Mouse (Mus musculus): Measurements from ENCODE around the gene Cdc42bpa. TPM values are rescaled to one million over a fixed set of nuclear protein-coding genes. Genes with fewer than 3 reads are reported as not detected.

Cdc42bpa gene
- polyA plus RNA-seq, 1 experiment from 2014 or later = 31.4 TPM

DNA sequence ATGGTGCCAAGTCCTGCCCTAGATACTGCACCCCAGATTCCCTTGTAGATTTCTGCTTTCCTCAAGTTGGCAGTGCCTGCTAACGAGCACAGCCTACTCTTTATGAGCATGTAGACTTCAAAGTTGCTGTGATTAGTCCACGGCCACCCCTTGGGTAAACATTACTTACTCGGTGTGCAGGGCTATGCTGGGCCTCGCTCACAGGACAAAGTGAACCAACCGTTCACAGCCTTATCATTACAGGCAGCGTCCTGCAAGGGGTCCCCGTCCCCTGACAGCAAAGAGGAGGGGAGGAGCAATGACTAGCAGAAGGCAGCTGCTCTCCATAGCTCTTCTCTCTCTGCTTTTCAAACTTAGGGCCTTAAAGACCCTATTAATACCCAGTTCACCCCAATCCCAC lies 224.5 kb downstream of the Cdc42bpa start:
- H3K27ac ChIP-seq (ENCODE audit: low read length) = no peak overlapping the region

DNA sequence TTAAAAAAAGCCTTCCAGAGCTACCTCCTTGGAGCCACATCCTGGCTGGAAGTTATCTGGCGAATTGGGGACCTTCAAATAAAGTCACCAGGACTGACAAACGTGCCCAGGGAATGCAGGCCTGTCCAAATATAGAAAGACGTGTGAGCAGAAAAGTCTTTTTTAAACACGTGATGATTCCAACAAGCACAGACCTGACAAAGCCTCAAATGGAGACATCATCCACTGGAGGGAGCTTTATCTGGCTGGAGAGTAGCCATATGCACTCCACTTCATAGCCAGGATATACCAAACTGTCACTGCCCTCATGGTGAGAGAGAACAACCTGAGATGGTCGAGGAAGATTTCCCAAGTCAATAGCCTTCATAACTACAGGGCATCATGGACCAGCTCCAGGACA lies 225.6 kb downstream of the Cdc42bpa start:
- 71% methylated on average over 5 of the region's 5 CpGs for WGBS
- H3K4me1 ChIP-seq (replicated peaks; ENCODE audit: control insufficient read depth, insufficient read depth, low read length) = no peaks in the 10 kb centered on the region
- H3K4me3 ChIP-seq (replicated peaks; ENCODE audit: low read length) = no peak overlapping the region
- H3K4me2 ChIP-seq (ENCODE audit: low read length) = no peak overlapping the region
- no peak overlapping the region for H3K9ac ChIP-seq (replicated peaks; ENCODE audit: low read depth, low read length)
- H3K27me3 ChIP-seq (replicated peaks; ENCODE audit: control insufficient read depth, insufficient read depth, low read length) = no peaks in the 10 kb centered on the region
- no peak overlapping the region for H3K27ac ChIP-seq (ENCODE audit: low read length)
- H3K9me3 ChIP-seq (ENCODE audit: control insufficient read depth, low read length) = no peaks in the 10 kb centered on the region
- H3K36me3 ChIP-seq (ENCODE audit: control insufficient read depth, insufficient read depth) = no peaks in the 10 kb centered on the region
- no peak for ATAC-seq

More for the DNA sequence above, 224.5 kb downstream of the Cdc42bpa start:
- Histone ChIP-seq H3K4me2 (ENCODE audit: low read length) (no peak overlapping the region), H3K4me1 (replicated peaks; ENCODE audit: control insufficient read depth, insufficient read depth, low read length) (no peaks in the 10 kb centered on the region), H3K4me3 (replicated peaks; ENCODE audit: low read length) (no peak overlapping the region), H3K9ac (replicated peaks; ENCODE audit: low read depth, low read length) (no peak overlapping the region), H3K9me3 (ENCODE audit: control insufficient read depth, low read length) (no peaks in the 10 kb centered on the region), H3K27me3 (replicated peaks; ENCODE audit: control insufficient read depth, insufficient read depth, low read length) (no peaks in the 10 kb centered on the region), H3K36me3 (ENCODE audit: control insufficient read depth, insufficient read depth) (no peaks in the 10 kb centered on the region)
- ATAC-seq = no peak
- 52% methylated on average over 7 of the region's 7 CpGs for WGBS

DNA sequence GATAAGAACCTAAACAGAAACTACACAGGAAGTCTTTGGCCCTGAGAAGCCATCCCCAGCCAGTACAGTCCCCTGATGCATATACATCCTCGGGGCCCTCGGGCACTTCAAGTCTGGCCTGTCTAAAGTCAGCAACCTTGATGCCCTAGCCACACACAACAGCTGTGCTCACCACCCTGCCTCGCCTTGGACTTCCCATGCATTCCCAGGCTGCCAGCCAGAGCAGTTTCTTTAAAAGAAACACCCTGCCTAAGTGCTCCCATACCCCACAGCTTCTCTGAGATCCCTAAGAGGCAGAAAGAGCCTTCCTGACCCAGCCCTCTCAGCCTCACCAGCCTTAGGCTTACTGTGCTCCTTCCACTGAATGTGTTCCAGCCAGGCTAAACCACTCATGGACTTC lies 226.1 kb downstream of the Cdc42bpa start:
- Histone ChIP-seq H3K27me3 (replicated peaks; ENCODE audit: control insufficient read depth, insufficient read depth, low read length) (no peaks in the 10 kb centered on the region), H3K36me3 (ENCODE audit: control insufficient read depth, insufficient read depth) (no peaks in the 10 kb centered on the region), H3K9ac (replicated peaks; ENCODE audit: low read depth, low read length) (no peak overlapping the region), H3K4me3 (replicated peaks; ENCODE audit: low read length) (no peak overlapping the region), H3K27ac (ENCODE audit: low read length) (no peak overlapping the region), H3K9me3 (ENCODE audit: control insufficient read depth, low read length) (no peaks in the 10 kb centered on the region), H3K4me2 (ENCODE audit: low read length) (no peak overlapping the region), H3K4me1 (replicated peaks; ENCODE audit: control insufficient read depth, insufficient read depth, low read length) (no peaks in the 10 kb centered on the region)
- WGBS = 79% methylated on average over 3 of the region's 3 CpGs
- no peak for ATAC-seq

DNA sequence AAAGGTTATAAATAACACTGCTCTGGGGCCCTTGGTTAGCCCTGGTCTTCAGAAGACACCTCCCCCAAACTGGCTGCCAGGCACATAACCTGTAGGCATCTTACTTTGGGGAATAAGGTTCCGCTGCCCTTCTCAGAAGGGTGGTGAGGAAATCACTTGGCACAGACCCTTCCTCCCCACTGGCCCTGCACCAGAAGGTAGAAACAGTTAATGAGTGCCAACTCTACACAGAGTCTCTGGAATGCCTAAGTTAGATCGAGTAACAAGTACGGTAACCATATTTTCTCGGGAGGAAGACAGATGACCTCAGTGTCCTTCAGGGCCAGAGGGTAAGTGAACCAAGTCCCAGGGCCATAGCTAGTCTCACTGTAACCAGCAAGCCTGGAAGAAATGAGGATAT lies 228.7 kb downstream of the Cdc42bpa start:
- Histone ChIP-seq H3K27me3 (replicated peaks; ENCODE audit: control insufficient read depth, insufficient read depth, low read length) (peaks cover 4% of the 10 kb centered on the region; the same call in 1 of the 2 replicates), H3K9me3 (ENCODE audit: control insufficient read depth, low read length) (no peaks in the 10 kb centered on the region), H3K4me2 (ENCODE audit: low read length) (no peak overlapping the region), H3K4me1 (replicated peaks; ENCODE audit: control insufficient read depth, insufficient read depth, low read length) (no peaks in the 10 kb centered on the region), H3K9ac (replicated peaks; ENCODE audit: low read depth, low read length) (no peak overlapping the region), H3K4me3 (replicated peaks; ENCODE audit: low read length) (no peak overlapping the region), H3K27ac (ENCODE audit: low read length) (no peak overlapping the region), H3K36me3 (ENCODE audit: control insufficient read depth, insufficient read depth) (no peaks in the 10 kb centered on the region)
- ATAC-seq = no peak
- WGBS = 85% methylated on average over 4 of the region's 4 CpGs

DNA sequence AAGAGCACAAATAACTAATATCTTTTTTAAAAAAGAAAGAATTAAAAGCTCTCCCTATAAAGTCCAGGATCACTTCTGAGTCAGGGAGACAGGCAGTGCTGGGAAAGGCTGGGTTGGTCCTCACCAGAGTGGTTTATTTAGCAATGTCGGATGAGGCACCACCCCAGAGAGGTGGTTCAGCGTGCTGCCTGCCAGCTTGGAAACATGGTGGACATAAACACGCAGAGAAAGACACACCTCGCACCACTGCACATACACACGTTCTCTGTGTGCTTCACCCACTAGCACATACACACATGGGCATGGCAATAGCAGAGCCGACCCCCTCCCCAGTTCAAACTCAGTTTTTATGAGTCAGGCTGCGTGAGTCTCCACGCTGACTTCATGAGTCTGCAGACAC lies 230.8 kb downstream of the Cdc42bpa start:
- H3K4me2 ChIP-seq (ENCODE audit: low read length) = no peak overlapping the region
- H3K27ac ChIP-seq (ENCODE audit: low read length) = no peak overlapping the region
- H3K36me3 ChIP-seq (ENCODE audit: control insufficient read depth, insufficient read depth) = no peaks in the 10 kb centered on the region
- peaks cover 7% of the 10 kb centered on the region; the same call in 1 of the 2 replicates for H3K27me3 ChIP-seq (replicated peaks; ENCODE audit: control insufficient read depth, insufficient read depth, low read length)
- 84% methylated on average over 8 of the region's 8 CpGs for WGBS
- H3K4me3 ChIP-seq (replicated peaks; ENCODE audit: low read length) = no peak overlapping the region
- no peak for ATAC-seq
- H3K9ac ChIP-seq (replicated peaks; ENCODE audit: low read depth, low read length) = no peak overlapping the region
- no peaks in the 10 kb centered on the region for H3K9me3 ChIP-seq (ENCODE audit: control insufficient read depth, low read length)
- peaks cover 7% of the 10 kb centered on the region for H3K4me1 ChIP-seq (replicated peaks; ENCODE audit: control insufficient read depth, insufficient read depth, low read length)

DNA sequence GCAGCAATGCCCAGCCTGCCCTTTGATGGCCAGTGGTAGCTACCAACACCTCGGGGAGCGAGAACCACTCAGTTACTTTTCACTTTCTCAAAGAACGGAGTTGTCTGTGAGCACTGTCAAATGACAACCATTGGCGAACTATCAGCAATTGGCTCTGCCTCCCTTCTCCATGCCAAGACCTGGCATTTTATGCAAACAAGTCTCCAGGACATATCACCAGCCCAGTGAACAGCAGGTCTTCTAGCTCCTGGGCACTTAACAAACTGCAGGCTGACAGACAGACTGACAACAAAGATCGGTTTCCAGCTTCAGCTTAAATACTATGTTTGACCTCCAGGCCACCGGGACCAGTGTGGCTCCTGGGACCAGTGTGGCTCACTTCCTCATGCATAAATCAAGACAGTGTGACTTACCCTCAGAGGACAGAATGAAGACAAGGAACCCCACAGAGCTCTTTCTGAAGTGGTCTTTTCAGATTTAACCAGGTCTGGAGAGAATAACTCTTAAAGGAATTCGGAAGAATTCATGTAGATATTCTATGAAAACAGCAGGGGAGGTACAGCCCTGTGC lies 231.5 kb downstream of the Cdc42bpa start:
- 71% methylated on average over 7 of the region's 7 CpGs for WGBS
- no peak for ATAC-seq
- H3K4me1 ChIP-seq (replicated peaks; ENCODE audit: control insufficient read depth, insufficient read depth, low read length) = peaks cover 12% of the 10 kb centered on the region
- H3K27me3 ChIP-seq (replicated peaks; ENCODE audit: control insufficient read depth, insufficient read depth, low read length) = peaks cover 7% of the 10 kb centered on the region; the same call in 1 of the 2 replicates
- no peak overlapping the region for H3K4me2 ChIP-seq (ENCODE audit: low read length)
- no peak overlapping the region for H3K27ac ChIP-seq (ENCODE audit: low read length)
- no peak overlapping the region for H3K4me3 ChIP-seq (replicated peaks; ENCODE audit: low read length)
- H3K36me3 ChIP-seq (ENCODE audit: control insufficient read depth, insufficient read depth) = no peaks in the 10 kb centered on the region
- H3K9me3 ChIP-seq (ENCODE audit: control insufficient read depth, low read length) = no peaks in the 10 kb centered on the region
- no peak overlapping the region for H3K9ac ChIP-seq (replicated peaks; ENCODE audit: low read depth, low read length)

DNA sequence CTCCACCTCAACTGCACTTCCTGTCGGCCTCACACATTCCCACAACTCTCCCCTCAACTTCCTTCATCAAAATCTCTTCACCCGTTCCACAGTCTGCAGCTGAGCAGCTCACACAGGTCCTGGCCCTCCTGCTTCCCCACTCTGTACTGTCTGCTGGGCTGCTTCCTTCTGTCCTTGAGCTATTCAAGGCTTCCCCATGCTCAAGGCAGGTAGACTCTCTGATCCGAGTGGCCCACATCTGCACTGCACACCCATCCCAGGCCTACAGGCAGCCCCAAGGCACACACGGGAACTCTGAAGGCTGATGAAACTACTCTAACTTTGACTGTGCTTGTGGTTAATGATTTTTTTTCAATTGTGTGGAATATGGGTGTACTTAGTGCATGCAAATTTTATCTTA lies 232.6 kb downstream of the Cdc42bpa start:
- Histone ChIP-seq H3K27ac (ENCODE audit: low read length) (no peak overlapping the region), H3K9ac (replicated peaks; ENCODE audit: low read depth, low read length) (no peak overlapping the region), H3K9me3 (ENCODE audit: control insufficient read depth, low read length) (no peaks in the 10 kb centered on the region), H3K36me3 (ENCODE audit: control insufficient read depth, insufficient read depth) (no peaks in the 10 kb centered on the region), H3K4me2 (ENCODE audit: low read length) (no peak overlapping the region), H3K27me3 (replicated peaks; ENCODE audit: control insufficient read depth, insufficient read depth, low read length) (peaks cover 7% of the 10 kb centered on the region; the same call in 1 of the 2 replicates), H3K4me1 (replicated peaks; ENCODE audit: control insufficient read depth, insufficient read depth, low read length) (peaks cover 12% of the 10 kb centered on the region), H3K4me3 (replicated peaks; ENCODE audit: low read length) (no peak overlapping the region)
- no peak for ATAC-seq
- 61% methylated on average over 4 of the region's 4 CpGs for WGBS

DNA sequence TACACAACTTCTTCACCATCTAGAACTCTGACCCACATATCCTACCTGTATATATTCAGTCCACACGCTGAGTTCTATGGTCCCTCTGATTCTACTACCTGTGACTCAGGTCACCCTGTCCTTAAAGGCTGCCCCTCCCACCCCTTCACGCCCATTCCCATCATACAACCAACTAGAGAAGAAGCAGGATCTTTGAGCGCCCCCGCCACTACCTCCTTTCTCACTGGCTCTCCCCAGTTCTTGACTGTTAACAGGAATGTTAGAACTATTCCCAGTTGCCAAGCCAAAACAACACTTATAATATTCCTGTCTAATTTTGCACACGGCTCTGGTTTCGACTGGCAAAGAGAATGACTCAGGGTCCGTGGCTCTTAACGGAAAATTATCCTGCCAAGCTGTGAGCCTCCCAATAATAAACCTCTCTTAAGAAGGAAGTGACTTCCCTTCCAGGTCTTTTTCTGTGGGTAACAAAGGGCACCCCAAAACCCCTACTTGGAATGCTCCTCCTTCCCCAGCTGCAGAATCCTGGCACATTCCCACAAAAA lies 233.2 kb downstream of the Cdc42bpa start:
- H3K4me2 ChIP-seq (ENCODE audit: low read length) = no peak overlapping the region
- no peak overlapping the region for H3K4me3 ChIP-seq (replicated peaks; ENCODE audit: low read length)
- H3K27me3 ChIP-seq (replicated peaks; ENCODE audit: control insufficient read depth, insufficient read depth, low read length) = peaks cover 7% of the 10 kb centered on the region; the same call in 1 of the 2 replicates
- no peaks in the 10 kb centered on the region for H3K36me3 ChIP-seq (ENCODE audit: control insufficient read depth, insufficient read depth)
- H3K4me1 ChIP-seq (replicated peaks; ENCODE audit: control insufficient read depth, insufficient read depth, low read length) = peaks cover 12% of the 10 kb centered on the region
- WGBS = 78% methylated on average over 8 of the region's 8 CpGs
- no peak overlapping the region for H3K27ac ChIP-seq (ENCODE audit: low read length)
- no peak for ATAC-seq
- H3K9me3 ChIP-seq (ENCODE audit: control insufficient read depth, low read length) = no peaks in the 10 kb centered on the region
- no peak overlapping the region for H3K9ac ChIP-seq (replicated peaks; ENCODE audit: low read depth, low read length)

DNA sequence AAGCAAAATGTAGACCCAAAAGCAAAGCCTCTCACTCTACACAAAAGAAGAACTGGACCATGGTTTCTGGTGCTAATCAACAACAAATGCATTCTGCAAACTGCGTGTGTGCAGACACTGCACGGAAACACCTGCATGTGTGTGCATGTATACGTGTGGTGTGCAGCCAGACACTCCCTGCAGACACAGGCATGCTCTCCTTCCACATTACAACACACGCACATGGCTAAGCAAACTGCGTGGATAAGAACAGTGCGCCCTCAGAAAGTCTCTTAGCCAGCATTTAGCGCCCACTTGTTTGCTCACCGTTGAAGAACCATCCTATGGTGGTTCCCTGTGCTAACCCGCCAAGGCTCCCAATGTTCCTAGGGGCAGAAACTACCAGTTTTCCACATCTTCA lies 233.8 kb downstream of the Cdc42bpa start:
- Histone ChIP-seq H3K4me2 (ENCODE audit: low read length) (no peak overlapping the region), H3K9ac (replicated peaks; ENCODE audit: low read depth, low read length) (no peak overlapping the region), H3K9me3 (ENCODE audit: control insufficient read depth, low read length) (no peaks in the 10 kb centered on the region), H3K27ac (ENCODE audit: low read length) (no peak overlapping the region), H3K4me3 (replicated peaks; ENCODE audit: low read length) (no peak overlapping the region), H3K27me3 (replicated peaks; ENCODE audit: control insufficient read depth, insufficient read depth, low read length) (peaks cover 7% of the 10 kb centered on the region; the same call in 1 of the 2 replicates), H3K36me3 (ENCODE audit: control insufficient read depth, insufficient read depth) (no peaks in the 10 kb centered on the region), H3K4me1 (replicated peaks; ENCODE audit: control insufficient read depth, insufficient read depth, low read length) (peaks cover 12% of the 10 kb centered on the region)
- ATAC-seq = no peak
- 83% methylated on average over 9 of the region's 9 CpGs for WGBS
